Mouse (Mus musculus) sigmoid colon, adult 10 weeks (tissue): ENCODE measurements around the gene Il1f5. TPM values are rescaled to one million over a fixed set of nuclear protein-coding genes. Genes with fewer than 3 reads are reported as not detected.

Experiments
- polyA plus RNA-seq: library from polyadenylated mRNA; stranded (reverse); fragments of 350-450 nt; fragmentation: Illumina TruSeq; extraction: RNeasy Lipid Tissue Mini Kit (QIAGEN cat#74804); gene quantifications from one replicate; pipeline ENCODE4 v1.2.3, GENCODE M21; 2014; ENCODE audit warnings: low read depth, low replicate concordance

Il1f5 gene
- polyA plus RNA-seq = not detected

DNA sequence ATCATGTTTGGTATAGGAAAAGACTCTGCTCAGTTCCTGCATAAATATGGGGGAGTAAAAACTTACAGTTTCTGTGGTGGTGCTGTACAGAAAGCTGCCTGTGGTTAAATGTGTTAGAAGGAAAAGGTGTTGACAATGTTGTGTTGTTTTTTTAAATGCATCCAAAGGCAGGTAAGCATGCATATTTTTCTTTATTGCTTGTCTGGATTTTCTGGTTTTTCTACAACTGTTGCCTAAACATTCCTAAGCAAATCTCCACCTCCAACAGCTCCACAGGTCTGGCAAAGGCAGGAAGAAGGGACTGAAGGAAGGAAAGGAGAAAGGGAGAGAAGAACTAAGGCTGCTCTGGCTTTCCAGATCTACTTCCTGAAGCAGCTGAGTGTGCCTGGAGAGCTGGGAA is at the start of gene Il1f5:
Gene Il1f5, plus strand, starts transcription at position 301 of the 400 bp plus-strand sequence.

DNA sequence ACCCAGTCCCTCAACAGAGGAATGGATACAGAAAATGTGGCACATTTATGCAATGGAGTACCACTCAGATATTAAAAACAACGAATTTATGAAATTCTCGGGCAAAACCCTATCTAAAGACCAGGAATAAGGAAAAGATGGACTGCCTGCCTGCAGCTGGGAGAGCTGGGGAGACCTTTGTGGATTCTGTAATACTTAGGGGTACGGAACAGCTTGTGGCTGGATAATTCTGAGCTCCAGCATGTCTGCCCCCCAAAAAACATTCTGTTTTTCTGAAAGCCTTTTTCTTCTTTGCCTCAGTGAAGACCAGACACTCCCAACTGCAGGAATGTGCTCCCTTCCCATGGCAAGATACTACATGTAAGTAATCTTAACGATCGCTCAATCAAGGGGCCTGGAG is 14.1 kb downstream of the Il1f5 start, which contains the start of gene Il1f10:
Gene Il1f10, plus strand, starts transcription at position 301 of the 400 bp plus-strand sequence.

Other genes starting within 250 kb of the Il1f5 start
- gene Hnmt, start 227.6 kb upstream of the Il1f5 start, polyA plus RNA-seq = 21.9 TPM
- not detected for gene Tbpl2, start 180.4 kb upstream of the Il1f5 start, polyA plus RNA-seq
- 1.2 TPM for gene Il1f8, start 123.8 kb upstream of the Il1f5 start, polyA plus RNA-seq
- not detected for gene Il1f9, start 90.5 kb upstream of the Il1f5 start, polyA plus RNA-seq
- gene Il1f6, start 61.5 kb upstream of the Il1f5 start, polyA plus RNA-seq = not detected
- gene Il1f10, start 14.2 kb downstream of the Il1f5 start, polyA plus RNA-seq = not detected
- gene Il1rn, start 59.9 kb downstream of the Il1f5 start, polyA plus RNA-seq = 122 TPM
- 29.8 TPM for gene Psd4, start 90.6 kb downstream of the Il1f5 start, polyA plus RNA-seq
- 2.1 TPM for gene Pax8, start 198.6 kb downstream of the Il1f5 start, polyA plus RNA-seq